Mouse (Mus musculus) cerebral cortex, adult 2 months (tissue): ENCODE measurements around the gene Gpi1.

ENCODE experiments used
- WGBS: fragments of 180-500 bp; shearing (Covaris S2); methylation state at CpG from one replicate; pipeline ENCODE4 v1.1.7; 2018; 5-methylcytosine and 5-hydroxymethylcytosine counted together

Gene Gpi1

DNA sequence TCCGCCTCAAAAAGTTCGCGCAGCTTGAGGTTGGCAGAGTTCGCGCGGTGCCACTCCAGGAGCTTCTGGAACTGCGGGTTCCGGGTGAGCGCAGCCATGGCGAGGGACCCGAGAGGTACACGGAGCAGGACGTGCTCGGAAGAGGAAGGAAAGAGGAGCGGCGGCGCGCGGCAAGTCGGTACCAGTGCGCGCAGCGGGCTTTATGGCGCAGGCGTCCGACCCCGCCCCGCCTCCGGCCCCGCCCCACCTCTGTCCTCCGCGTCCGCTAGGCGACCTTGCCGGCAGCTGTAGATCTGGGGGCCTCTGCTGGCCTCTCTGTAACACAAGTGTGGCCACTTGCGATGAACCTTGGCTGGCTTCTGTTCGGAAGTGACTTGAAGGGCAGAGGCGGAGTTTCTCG lies at the start of gene Gpi1:
Gene Gpi1, minus strand, starts transcription at position 221 of the 400 bp plus-strand sequence.
- whole genome bisulfite sequencing, result under 1% methylated on average over 39 of the region's 39 CpGs

DNA sequence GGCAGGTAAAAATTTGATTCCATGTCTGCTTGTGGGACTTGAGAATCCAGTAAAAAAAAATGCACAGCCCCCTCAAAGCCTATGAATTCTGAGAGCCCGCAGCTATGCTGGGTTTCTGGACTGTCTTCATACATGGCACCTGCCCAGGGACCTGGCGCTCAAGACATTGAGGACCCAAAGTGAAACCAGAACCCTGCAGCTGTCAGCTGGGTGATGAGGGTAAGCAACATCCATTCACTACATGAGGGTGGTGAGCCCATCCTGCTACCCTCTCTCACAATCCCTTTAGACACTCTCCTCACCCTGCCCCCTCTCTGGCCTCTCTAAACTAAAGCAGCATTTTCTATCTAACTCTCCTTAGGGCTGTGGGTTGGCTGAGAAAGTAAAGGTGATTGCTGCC lies 47.5 kb upstream of the Gpi1 start:
- WGBS, result 82% methylated on average over 2 of the region's 2 CpGs

DNA sequence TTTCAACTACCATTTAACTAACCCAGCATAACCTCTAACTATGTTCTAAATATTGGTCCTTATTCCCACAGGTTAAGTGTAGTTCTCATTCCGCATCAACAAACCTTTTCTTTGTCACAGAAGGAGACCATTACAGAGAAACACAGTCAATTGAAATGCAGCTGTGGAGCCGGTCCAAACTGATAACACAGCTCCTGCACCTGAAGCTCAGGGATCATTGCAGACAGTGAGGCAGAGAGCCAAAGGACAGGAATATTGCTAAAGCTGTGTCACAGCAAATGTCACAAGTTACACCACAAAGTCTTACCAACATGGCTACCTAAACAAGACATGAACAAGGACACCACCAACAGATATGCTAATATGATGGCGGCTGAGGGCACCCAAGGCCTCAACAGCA lies 45.9 kb upstream of the Gpi1 start:
- WGBS, result 91% methylated on average over 3 of the region's 3 CpGs

DNA sequence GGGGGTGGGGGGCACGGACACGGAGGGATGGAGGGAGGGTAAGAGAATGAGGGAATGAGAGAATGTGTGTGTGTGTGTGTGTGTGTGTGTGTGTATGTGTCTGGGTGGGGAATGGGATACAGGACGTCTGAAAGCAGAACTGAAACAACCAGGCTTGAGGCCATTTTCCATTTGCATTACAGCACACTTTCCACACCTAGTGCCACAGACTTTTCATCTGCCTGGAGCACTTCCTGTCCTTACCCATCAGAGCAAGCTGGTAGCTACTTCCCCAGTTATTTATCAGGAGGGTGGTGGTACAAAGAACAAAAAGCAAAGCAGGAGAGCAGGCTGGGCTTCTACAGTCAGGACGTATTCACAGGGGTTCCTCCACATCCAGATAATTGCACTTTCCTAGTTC lies 42.3 kb upstream of the Gpi1 start:
- 69% methylated on average over 4 of the region's 4 CpGs for WGBS

DNA sequence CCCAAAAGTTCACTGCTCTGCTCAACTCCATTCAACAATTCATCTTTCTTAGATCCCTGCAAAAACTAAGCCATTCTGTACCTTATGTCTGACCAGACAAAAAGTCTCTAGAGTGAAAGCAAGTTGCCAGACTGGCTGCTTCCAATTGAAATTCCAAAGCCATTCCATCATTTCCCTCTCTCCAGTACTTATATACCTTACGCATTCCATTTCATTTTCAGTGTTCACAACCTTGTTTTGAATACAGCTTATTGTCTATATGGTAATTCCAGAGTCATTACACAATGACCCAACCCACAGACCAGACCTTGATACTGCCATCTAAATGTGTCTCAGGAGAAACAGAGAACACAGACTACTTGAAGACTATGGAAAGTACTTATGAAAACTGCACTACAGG lies 38.3 kb upstream of the Gpi1 start:
- WGBS, result 57% methylated on average over 1 of the region's 1 CpGs

DNA sequence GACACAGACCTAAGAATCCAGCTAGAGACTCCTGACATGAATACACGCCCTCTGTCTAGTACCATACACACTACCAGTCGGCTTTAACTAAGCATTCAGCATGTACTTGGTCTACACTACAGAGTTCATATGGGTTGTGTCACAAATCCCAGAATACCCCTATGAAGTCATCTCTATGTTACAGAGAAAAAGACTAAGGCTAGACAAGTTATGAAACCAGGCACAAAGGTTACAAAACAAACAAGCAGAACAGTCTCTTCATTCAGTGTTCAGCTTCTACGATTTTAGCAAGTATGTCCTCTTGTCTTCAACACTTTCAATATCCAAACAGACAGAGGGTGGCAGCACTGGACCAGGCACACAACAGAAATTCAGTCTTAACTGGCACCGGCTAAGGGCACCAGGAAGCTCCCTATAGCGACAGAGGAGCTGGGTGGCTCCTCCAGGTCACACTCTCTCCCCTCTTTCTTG lies 35.8 kb upstream of the Gpi1 start:
- 18% methylated on average over 5 of the region's 5 CpGs for WGBS

DNA sequence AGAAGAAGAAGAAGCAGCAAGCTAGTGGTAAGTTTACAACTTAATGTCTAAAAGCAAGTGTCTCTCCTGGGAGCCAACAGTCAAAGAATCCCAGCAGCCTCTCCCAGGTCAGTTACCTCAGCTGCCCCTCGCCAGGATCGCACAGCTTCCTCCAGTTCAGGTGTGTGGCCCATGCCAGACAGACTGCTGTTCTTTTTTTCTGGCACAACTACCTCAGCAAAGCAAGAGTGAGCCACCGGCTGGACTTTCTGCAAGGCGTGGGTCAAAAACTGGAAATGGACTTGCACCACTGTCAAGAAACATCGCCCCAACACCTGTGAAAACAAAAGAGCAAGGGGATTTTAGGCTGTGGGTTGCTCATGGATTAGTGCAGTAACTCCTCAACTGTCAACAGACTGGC lies 33.3 kb upstream of the Gpi1 start:
- 87% methylated on average over 5 of the region's 5 CpGs for WGBS

DNA sequence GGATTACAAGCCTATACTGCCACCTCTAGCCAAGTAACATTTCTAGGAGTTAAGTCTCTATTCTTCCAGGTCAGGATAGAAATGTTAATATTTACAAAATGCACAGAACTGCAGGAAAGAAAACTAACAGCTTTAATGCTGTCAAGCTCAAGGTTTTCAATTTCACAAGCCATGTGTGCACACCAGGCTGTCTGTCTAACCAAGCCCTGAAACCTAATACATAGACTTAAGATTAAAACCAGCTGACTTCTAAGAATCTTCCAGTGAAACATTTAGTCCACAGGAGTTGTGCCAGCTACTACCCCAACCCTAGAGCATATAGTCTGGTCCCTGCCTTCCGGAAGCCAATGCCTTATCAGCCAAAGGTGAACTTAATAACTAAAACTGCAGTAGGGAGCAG lies 28.3 kb upstream of the Gpi1 start:
- 87% methylated on average over 1 of the region's 1 CpGs for WGBS

DNA sequence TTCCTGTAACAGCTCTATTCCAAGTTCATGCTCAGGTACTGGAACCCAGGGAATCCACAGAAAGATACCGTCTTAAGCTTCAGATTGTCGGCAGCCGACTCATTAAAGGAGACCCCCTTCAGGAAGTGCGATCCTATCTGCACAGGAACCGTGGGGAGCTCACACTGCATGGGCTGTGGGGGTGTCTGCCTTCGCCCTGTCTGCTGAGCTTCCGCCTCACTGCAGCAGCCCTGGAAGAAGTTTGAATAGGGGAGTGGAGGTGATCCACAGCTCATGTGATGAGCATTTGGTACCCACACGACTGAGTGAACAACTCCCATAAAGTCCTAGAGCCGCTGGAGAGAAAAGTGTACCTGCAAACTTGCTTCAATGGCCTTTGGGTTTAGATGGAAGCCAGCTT lies 27.1 kb upstream of the Gpi1 start:
- 42% methylated on average over 9 of the region's 9 CpGs for WGBS

DNA sequence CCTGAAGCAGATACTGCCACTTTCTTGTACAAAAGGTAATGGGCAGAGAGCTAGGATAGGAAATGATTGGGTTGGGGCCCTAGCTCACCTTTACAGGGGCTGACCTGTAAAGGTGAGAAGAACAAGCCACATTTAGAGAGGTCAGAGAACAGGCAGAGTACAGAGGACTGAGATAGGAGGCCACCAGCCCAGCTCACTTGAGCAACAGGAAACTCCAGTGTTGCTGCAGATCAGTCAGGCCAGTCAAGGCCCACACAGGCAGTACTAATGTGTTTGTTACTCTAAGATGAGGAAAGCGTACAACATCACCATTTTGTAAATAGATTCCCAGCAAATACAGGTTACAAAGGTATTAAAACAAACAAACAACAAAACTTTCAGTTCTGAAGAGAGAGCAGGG lies 25.8 kb upstream of the Gpi1 start:
- WGBS, result 81% methylated on average over 1 of the region's 1 CpGs

DNA sequence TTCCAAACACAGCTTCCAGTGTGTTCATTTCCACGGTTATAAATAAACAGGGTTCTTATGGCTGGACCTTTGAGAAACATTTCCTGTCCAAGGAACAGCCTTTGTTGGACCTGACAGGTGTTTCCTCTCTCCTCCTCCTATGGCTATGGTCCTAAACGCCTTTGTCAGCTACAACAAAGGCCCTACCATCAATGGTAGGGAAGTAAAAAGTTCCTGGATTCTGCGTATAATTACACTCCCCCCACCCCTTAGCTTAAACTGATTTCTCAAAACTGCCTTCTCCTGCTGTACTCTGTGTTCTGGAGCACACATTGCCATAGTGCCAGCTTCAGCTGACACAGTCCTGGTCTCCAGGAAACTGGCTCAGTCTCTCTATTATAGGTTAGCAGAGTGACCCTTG lies 25.0 kb upstream of the Gpi1 start:
- 53% methylated on average over 3 of the region's 3 CpGs for WGBS

DNA sequence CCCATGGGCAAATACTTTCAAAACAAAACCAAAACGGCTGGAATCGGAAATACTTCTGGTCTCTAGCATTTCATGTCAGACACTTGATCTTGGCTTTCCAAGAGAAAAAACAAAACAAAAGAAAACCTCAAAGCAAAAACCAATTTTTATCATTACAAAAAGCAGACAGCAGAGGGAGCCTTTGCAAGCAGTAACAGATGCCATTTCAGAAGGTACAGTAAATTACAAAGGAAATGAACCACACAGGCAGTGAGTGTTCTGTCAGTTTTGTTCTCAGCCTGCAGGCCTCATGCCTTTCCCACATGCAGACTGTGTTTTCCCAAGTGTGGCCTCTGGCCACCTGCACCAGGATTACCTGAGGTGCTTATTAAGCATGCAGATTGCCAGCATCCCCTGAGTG lies 21.9 kb upstream of the Gpi1 start:
- 62% methylated on average over 2 of the region's 2 CpGs for WGBS

DNA sequence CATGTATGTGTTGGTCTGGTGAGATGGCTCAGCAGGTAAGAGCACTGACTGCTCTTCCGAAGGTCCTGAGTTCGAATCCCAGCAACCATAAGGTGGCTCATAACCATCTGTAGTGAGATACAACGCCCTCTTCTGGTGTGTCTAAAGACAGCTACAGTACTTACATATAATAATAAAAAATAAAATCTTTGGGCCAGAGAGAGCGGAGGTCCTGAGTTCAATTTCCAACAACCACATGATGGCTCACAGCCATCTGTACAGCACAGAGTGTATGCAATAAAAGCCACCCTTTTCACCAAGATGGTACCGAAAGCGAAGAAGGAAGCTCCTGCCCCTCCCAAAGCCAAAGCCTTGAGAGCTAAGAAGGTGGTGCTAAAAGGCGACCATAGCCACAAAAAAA lies 20.6 kb upstream of the Gpi1 start, which contains the start of gene Gm6096:
Gene Gm6096, plus strand, starts transcription at position 301 of the 400 bp plus-strand sequence.
- 93% methylated on average over 7 of the region's 7 CpGs for whole genome bisulfite sequencing

DNA sequence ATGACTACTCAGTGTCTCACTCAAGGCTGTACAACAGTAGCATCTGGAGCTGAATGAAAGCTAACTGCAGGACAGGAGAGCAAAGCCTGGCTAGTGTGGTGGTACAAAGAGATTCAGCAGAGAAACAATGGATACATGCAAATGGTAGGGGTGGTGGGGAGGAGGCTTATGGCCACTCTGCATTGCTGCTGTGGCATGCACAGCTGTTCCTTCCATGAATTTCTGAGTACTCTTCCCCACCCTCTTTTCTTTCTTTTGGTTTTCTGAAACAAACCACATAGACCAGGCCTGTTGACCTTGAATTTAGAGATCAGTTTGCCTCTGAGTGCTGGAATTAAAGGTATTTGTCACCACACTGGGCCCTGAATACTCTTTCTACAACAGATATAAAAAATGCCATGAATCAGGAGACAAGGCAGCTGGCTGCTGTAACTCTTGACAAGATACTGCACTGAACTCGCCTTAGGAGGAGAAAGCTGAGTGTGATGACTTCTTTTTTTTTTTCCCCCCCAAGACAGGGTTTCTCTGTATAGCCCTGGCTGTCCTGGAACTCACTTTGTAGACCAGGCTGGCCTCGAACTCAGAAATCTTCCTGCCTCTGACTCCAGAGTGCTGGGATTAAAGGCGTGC lies 16.8 kb upstream of the Gpi1 start:
- 88% methylated on average over 3 of the region's 3 CpGs for WGBS

DNA sequence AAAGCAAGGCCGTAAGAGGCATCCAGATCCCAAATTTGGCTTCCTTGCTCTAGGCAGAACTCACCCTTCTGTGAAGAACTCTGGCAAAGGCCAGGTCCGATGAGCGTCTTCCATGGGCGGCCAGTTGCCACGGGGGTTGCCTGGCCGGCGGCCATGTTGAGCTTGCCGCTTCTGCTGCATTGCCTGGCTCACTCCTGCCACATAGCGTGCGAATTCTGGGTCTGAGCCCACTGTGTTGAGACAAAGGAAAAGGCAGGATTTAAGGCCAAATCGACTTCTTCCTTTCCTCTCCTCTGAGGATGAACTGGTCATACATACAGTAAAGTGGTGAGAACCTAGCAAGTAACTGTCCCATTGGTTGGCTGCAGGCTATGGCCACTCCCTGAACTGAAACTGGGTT lies 12.0 kb upstream of the Gpi1 start:
- WGBS, result 66% methylated on average over 11 of the region's 11 CpGs

DNA sequence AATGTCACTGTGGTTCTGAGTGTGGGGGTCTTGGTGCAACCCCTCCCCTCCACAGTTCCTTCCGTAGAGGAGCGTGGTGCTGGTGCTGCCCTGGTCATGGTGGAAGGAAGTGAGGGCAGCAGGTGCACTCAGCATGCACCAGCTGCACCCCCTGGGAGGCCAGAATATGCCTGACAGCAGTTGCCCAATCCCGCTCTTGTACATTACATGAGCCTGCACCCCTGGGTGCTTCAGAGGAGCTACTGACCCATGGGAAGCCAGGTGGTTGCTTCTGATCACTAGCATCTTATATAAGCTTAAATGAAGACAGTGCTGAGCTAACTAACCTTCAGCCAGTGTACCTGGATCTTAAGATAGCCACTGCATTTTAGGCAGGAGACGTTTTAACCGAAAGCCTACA lies 8.0 kb upstream of the Gpi1 start:
- 93% methylated on average over 5 of the region's 5 CpGs for WGBS

DNA sequence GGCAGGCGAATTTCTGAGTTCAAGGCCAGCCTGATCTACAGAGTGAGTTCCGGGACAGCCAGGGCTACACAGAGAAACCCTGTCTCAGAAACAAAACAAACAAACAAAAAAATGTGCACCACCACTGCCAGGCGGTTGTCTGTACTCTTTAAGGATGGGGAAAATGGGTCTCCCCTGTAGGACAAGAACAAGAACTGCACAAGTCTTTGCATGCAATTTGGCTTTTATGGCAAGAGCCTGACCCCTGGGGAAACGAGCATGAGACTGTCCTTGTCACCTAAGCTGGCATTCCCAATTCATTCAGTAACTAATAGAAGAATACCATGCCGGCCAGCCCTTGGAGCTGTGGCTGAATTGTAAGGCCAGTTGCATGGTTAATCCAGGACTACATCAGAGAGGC lies 5.5 kb upstream of the Gpi1 start:
- WGBS, result 83% methylated on average over 5 of the region's 5 CpGs

DNA sequence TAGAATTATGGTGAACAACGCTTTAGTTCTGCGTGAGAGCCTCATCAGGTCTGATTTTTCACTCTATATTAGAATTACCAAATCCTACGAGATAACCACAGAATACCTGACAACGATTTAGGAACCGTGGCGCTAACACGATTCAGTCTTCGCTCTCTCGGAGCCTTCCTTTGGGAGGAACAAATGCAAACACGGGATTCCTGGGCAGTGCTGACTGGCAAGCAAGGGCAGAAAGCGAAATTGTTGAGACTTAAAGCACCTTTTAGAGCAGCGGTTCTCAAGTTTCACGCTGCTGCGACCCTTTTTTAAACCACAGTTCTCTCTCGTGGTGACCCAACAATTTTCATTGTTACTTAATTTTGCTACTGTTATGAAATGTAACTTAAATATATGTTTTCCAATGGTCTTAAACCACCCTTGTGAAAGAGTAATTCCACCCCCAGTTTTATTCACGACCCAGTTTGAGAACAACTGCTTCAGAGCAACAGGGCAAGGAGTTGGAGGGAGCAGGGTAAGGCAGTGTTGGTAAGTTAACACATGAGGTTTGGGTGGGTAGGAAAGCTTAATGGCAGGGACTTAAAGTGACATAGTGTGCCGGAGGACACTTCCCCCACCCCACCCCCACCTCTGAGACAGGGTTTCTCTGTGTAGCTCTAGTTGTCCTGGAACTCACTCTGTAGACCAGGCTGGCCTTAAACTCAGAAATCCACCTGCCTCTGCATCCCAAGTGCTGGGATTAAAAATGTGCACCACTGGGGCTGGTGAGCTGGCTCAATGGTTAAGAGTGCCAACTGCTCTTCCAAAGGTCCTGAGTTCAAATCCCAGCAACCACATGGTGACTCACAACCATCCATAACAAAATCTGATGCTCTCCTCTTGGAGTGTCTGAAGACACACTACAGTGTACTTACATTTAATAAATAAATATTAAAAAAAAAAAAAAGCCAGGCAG lies 4.8 kb upstream of the Gpi1 start:
- WGBS, result 2% methylated on average over 17 of the region's 17 CpGs

DNA sequence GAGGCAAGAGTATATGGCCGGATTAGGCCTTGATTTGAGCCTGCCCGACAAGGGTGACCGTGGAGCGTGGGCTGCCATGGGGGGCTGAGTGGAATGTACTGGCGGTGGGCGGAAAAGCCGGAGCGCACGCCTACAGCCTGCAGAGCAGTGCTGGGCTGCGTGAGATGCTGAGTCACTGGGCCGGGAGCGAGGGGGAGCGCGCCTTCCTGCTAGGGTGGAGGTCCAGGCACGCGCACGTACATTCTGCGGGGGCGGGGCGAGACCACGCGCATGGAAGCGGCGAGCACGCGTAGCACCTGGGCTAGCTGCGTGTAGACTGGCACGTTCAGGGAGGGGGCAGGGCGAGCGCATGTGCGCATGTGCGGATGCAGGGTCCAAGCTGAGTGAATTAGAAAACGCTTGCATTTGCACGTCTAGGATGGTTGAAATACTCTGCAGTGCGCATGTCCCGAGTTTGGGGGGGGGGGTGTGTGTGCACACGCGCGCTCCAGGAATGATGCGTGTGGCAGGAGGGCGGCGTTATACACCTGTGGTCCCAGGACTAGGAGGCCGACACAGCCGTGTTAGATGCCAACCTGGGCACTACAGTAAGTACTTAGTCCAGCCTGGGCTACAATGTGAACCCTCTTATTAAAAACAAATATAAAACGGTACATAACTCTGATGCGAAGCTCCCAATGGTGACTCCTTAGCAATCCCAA lies 3.9 kb upstream of the Gpi1 start:
- under 1% methylated on average over 46 of the region's 46 CpGs for WGBS

DNA sequence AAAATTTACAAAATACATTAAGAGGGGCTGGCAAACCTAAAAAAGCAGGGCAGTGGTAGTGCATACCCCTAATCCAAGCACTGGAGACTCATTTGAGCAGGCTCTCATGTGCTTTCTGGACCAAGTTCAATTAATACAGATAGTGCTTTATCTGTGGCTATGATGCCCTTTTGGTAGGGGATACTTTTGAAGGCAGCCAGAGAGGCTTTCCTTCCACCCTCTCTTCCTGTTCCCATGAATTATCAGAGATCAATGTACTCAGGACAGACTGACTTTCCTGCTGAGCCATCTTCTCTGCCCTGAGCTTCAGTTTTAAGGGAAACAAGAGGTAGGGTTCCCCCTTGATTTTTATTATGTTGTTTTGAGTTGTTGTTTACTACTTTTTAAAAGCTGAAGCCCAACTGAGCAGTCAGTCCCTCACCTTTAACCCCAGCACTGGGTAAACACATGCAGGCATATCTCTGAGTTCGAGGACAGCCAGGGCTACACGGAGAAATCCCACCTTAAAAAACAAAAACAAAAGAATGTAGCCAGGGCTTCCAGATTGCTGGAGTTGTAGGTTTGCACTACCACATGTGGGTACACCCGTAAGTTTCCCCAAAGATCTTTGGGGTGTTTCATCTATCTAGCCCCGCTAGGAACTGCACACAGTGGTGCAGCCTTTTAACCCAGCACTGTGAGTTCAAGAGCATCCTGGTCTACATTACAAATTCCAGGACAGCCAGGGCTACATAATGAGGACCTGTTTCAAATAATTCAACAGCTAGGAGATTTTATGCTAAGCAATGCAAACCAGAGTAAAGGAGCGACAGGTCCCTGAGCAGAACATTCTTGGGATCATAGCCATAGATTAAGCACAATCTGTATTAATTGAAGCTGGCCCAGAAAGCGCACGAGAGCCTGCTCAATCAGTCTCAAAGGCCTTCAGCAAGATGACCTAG lies 2.9 kb upstream of the Gpi1 start:
- 44% methylated on average over 7 of the region's 7 CpGs for WGBS

DNA sequence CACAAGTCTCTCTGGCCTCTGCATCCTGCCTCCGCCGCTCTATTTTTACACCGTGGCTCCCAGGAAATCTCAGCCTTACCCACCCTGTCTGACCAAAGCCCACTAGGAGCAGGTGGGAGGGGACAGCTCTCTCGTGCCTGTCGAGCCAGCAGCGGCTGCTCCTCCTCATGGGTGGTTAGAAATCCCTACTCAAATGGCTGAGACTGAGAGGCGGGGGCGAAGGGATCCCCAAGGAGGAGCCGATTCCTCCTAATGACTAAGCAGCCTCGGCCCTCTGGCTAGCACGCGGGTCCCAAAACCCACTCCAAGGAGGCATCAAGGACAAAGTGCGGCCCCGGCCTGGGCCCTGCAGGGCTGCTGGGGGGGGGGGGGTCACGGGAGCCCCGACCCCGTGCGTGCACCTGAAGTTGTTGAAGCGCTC lies 435 bp downstream of the Gpi1 start:
- 2% methylated on average over 19 of the region's 19 CpGs for WGBS
